Mouse (Mus musculus) gastrocnemius, postnatal 14 days (tissue): ENCODE data around the gene Pitpnm2. TPM values are rescaled to one million over a fixed set of nuclear protein-coding genes. Genes with fewer than 3 reads are reported as not detected.

Source experiments
- DNase-seq: peaks from one replicate; pipeline ENCODE4 v3.0.0; 2021; ENCODE audit warnings: mixed read lengths
- intact Hi-C: fragments of 180-260 bp; cut with DNase I; formaldehyde crosslinking; loops from one replicate; pipeline ENCODE4 v1.15.1; 2025; ENCODE audit warnings: low total_unique reads
- total RNA-seq, 2 experiments: library from RNA; stranded (reverse); gene quantifications; 2 replicates each; pipeline ENCODE4 v1.2.3; 2021

Gene Pitpnm2
- total RNA-seq, 2 experiments from 2014 or later: 18.4 to 19.0 TPM

DNA sequence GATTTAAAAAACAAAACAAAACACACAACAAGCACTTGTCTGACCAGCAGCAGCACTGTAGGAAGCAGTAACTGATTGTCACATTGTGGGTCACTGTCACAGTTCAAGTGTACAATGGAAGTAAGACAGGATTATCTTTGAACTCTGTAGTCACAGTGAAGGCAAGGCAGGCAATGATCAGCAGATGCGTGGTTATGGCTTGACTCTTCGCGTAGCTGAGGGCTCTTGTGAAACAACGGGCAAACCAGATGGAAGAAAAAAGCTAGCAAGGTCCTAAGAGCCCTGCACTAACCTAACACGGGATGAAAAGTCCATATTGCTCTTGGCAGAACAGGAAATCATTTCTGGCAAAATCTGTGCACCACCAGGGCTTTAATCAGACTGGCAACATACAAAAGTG lies 1.5 kb upstream of the Pitpnm2 start:
- intact Hi-C loops: loop anchor here (5.0 kb wide), 1 partner anchor 89 kb away; no protein-coding TSS in a partner anchor
- DNase-seq: no peak

DNA sequence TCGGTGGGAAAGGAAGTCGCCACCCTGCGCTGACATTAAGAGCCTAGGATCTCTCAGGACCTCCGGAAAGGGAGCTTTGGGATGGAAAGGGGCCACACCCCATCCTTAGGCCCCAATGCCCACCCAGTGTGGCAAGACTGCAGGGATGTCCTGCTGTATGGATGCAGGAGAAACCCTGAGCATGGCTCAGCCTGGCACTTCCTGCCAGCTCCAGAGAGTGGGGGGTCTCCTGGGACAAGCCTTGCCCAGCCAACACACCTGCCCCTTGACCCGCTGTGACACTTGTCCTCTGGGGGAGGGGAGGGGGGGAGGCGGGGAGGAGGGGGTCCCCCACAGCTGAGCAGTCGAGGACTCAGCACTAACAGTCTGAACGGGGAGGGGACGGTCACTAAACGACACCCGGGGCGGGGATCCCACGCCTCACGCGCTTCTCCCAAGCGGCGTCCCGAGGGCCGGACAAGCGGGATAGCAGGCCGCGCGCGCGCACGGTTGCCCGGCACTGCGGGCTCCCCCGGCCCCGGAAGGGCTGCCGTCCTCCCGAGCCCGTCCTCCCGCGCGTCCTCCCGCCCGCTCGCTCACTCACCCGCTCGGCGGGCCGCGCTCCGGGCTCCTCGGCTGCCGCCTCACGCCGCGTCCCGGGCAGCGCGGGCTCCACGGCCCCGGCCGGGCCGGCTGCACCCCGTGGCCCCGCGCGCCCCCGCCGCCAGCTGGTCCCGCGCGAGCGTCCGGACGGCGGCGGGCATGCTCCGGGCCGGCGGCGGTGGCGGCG lies 531 bp downstream of the Pitpnm2 start:
- DNase-seq: peak; percentile 63
- intact Hi-C loops: loop anchor here (5.0 kb wide), 1 partner anchor 37 kb away; no protein-coding TSS in a partner anchor

DNA sequence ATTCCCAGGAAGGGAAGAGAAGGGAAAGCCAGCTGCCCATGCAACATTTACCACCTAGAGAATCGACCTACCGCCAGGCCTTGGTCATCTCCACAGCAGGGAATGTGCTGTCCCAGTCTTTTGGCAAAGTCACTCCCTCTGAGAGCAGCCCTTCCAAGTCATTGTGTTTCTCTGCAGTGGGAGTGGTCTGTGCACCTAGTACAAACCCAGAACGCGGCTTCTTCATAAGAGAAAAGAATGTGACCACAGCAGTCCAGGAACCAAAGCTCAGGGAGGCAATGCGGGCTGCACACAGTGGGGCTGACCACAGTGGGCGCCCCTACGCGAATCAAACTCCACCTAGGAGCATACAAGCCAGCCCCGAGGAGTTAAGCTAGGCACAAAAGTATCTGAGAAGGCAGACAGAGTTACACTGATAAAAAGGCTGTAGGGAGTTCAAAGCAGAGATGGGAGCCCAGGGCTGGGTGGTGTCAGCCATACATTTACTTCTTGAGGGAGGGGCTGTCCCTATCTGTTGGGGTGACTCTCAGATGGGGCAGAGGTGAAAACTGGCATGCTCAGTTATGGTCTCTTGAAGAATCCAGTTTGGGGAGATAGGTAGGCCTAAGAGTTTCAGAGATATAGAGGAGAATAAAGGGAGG lies 1.5 kb downstream of the Pitpnm2 start:
- no peak for DNase-seq
- intact Hi-C loops: loop anchor here (5.0 kb wide), 1 partner anchor 36 kb away; no protein-coding TSS in a partner anchor

DNA sequence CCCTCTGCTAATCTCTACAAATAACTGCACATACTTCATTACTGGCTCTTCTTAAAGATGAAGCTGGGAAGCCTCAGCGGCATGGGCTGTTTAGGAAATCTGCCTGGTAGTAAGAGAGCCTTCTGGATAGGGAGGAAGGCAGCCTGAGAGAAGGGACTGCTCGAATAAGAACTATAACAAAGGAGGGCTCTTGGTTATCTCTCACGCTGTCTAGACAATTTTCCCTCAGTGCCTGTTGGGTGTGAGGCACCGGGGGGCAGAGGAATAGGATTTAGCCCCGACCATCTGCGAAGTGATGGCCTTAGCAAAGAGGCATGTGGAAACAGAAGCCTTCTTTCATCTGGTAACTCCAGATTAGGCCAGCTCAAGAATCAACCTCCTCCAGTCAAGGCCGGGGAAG lies 2.3 kb downstream of the Pitpnm2 start:
- intact Hi-C loops: loop anchor here (5.0 kb wide), 1 partner anchor 35 kb away; no protein-coding TSS in a partner anchor
- DNase-seq: no peak

DNA sequence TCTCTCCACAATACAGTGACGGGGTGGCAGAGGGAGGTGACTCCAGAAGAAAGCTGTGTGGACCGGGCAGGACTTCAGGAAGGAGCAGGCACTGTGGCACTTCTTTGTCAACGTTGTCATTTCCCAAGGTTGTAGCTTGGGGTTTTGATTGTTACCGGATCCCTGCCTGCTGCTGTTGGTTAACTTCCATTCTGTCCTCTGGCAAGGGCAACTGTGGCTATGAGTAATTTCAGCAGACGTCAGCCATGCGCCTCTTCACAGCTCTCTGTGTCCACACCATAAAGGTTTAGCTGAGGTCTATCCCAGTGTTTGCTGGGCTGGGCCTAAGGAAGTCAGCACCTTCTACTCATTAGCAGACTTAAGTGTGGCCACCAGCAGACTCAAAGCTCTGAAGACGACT lies 4.7 kb downstream of the Pitpnm2 start:
- intact Hi-C loops: loop anchor here (5.0 kb wide), 1 partner anchor 33 kb away; no protein-coding TSS in a partner anchor
- no peak for DNase-seq

DNA sequence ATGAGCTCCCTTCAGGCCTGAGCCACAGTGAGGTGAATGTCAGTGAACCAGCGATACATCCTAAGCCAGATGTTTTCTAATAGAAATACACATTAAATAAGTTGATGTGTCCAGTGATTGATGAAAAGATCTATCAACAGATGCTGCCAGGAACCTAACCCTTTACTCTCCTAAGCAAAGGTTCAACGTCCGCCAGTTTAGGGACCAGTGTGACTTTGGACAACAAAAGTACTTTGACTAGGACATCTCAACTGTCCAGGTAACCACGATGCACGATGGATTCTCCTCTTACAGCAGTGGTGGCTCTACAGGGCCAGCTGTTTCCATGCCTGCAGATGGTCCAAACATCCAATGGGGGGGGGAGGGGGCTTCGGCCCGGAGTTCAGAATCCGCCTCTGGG lies 5.1 kb downstream of the Pitpnm2 start:
- intact Hi-C loops: no loop called here
- no peak for DNase-seq

DNA sequence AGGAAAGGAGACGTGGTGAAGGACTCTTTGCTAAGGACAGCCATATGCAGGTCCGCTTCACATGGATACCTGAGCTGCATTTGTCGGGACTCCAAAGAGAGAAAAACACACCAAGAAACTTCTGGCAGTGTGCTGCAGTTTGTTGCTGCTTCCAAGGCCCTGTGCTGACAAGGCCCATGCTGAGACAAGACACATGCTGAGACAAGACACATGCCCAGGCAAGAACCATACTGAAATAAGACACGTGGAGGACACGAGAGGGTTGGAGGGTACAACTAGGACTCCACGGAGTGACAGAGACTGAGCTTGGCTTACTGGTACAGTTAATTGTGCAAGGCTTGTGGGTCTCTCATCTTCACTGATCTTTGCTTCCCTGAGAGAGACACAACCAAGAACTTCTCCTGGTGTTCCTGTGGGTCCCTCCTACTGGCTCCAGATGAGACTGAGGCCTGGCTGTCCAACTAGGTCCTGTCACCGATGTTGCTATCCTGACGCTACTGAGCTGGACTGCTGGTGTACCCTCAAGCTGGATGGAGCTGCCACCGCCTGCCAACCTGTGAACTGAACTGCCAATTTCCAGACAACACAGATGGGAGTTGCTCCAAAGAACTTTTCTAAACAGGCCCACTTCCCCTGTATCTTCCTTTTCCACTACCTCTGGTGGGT lies 6.2 kb downstream of the Pitpnm2 start:
- intact Hi-C loops: no loop called here

DNA sequence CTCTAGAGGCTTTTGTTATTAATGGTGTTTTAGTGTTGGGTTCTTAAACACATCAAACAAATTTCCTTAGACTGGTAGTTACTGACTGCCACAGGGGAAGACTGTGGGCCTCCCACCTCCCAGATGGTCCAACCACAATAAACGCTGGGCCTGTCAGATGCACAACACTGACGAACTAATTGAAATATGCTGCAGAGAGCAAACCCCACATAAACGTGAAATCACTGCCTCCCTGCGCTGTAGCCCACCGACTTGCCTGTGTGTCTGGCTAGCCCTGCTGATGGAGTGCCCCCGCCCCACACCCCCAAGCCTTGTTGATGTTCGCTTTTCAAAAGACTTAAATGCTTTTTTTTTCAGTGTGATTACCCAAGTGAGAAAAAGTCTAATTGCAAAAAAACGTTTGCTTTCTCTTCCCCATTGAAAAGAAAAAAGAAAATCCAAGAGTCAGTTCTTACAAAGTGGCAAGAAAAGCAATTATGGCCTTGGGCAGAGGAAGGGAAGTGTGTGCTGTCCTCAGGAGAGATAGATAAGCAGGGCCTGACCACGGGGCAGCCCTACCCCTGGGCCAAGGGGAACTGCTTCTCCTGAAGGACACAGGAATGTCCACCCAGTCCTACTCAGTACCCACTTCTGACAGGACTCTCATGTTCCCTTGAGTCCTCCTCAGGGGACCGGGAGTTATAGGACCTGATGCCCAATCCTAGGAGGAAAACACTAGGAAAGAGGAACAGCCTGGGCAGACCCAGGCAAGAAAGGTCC lies 7.7 kb downstream of the Pitpnm2 start:
- DNase-seq: no peak
- intact Hi-C loops: no loop called here

More for the DNA sequence above, 6.2 kb downstream of the Pitpnm2 start:
- DNase-seq: no peak

DNA sequence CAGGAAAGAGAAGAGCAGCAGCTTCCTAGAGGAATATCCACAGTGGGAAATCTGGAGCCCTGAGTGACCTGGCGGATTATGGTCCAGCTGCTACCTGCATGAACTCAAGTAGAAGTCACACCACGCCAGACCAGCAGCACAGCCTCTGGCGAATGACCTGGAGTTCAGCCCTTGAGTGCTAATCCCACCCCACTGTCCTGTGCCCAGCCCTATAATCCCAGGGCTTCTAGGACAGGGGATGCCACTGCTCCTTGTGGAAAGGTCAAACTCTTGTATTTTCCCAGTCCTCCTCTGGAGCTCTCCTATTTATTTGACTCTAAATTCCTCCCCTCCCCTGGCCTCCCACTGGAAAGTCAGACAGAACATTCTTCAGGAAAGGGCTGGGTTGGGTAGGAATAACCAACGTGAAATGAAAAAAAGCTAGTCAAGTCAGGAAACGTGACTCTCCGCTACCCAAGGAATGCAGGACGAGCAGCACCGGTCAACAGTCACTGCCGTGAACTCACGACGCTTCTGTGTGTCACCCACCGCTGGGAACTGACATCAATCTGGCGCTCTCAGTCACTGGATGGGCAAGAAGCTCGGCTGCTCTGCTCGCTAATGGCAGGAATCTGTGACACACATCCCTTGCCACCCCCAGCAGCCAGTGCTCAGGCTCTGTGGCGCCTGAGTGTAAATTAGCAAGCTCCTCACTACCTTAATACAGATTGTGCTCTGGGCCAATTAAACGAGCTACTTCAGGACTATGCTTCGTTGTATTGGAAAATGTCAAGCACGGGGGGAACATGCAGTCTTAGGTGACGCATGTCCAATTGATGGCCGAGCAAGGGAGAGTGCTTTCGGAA lies 8.5 kb downstream of the Pitpnm2 start:
- intact Hi-C loops: no loop called here

DNA sequence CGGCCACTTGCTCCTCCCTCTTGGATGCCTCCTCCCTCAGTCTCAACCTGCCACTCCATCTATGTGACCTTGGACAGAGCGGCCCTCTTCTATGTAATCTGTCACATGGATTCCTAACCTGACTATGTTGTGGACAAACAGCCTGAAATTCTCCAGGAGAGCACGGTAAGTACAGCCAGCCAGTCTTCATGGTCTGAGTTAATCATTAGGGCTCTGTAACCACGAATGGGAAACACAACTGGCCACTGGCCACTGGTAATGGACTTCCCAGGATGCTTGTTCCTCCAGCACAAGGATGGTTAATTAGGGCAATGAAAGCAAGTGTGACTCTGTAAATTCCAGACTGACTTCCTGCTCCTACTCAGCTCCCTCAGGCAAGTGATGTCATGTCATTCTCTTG lies 13.4 kb downstream of the Pitpnm2 start:
- intact Hi-C loops: no loop called here
- DNase-seq: no peak

More for the DNA sequence above, 8.5 kb downstream of the Pitpnm2 start:
- DNase-seq: no peak

DNA sequence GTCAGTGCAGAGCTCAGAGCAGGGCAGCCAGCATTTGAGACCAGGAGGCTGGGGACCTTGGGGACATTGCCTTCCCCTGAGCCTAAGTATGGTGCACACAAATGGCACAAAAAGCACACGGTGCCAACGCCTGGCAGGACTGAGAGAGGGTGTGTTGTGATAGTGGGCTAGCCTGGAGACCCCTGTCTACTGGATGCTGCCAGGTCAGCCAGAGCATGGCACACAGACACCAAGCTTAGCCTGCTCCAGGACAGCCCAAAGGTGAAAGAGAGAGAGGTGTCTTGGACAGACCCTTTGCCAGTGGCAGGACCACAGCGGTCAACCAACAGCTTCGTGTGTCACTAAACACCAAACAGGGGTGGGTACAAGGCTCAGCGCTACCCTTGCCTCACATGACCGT lies 14.8 kb downstream of the Pitpnm2 start:
- DNase-seq: no peak
- intact Hi-C loops: no loop called here

DNA sequence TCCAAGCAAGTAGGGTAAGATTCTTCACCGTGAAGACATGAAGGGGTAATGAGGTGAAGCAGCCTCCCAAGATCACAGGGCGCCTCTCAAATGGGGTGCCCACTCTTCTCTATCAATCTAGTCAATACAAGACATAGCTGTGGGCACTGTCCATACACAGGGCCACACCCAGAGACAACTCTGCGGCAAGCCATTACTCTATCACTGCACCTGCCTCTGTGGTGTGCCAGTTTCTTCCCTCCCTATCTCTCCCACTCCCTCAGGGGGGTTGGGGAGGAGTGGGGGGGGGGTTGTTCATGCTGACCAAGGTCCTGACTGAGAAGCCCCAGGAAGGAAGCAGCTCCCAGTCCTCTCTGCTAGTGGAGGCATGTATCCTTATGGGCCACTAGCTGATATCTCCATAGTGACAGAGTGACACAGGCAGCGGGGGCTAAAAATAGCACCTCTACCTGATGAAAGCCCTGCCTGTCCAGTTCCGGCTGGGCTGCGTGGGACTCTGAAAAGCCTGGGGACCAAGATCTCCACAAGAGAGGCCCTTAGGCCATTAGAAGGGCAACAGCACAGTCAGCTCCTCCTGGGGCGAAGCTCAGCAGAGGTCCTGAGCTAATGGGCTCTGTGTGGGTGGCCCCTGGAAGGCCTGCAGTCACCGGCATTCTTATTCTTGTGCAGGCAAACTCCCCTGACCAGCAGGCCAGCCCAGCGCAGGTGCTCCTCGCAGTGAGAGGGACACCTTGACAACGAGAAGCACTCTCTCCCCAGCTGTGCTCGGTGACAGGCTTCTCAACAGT lies 15.5 kb downstream of the Pitpnm2 start:
- no peak for DNase-seq
- intact Hi-C loops: no loop called here

DNA sequence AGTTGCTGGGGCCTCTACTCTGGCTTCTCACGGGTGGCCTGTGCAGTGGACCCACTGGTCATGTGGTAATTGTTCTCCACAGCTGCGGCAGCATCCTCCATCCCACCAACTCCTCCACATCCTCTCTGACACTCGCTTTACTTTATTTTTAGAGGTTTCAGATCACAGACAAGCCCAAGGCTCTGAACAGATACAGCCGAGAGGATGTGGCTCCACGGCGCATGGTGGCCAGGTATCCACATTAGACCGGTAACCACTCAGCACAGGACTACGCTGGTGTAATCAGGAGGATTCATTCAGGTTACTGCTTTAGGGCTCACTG lies 16.5 kb downstream of the Pitpnm2 start:
- intact Hi-C loops: no loop called here
- DNase-seq: no peak

DNA sequence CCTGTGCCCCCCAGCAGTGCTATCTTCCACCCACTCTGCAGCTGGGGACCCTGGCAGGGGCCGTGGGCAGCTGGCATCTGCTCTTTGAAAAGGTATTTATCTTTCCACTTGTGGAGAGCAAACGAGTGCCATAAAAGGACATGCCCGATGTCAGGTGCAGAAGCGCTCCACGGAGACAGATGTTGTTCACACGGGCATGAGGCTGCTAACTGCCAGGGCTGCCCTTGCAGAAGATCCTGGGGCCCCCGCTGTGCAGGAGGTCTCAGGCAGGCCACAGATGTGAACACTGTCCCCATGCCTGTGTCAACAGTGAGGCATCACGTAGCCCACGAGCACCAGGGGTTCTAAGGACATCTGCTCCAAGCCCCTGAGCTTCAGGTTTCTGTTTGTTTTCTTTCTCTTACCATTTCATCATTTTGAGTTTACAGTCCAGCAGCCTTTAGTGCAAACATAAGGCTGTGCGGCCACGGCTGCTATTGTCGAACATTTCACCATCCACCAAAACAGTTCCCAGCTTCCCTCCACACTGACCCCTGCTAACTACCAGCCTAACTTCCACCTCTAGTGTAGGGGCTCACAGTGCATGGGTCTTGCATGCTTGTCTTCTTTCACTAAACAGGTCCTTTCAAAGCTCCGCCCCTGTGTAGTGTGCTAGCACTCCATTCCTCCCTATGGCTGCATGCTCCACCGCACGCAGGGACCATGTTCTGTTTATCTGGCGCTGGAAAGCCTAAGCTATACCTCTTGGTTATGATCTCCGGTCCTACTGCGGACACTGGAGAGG lies 17.0 kb downstream of the Pitpnm2 start:
- intact Hi-C loops: no loop called here
- no peak for DNase-seq

DNA sequence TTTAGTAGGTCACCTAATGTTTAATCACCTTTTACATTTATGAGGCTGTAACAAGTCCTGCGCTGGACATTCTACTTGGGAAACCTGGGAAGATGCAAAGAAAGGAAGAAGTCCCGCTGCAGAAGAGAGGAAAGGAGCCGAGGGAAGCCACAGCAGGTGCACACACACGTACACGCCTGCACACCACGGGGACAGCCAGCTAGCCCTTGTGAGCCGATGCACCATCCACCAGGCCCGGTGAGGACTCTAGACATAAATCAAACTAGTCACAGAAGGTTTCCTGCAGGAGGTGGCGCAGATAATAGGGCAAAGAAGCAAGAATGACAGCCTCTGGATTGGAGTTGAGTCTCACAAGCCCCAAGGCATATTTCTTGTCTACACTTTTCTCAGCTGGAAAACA lies 19.1 kb downstream of the Pitpnm2 start:
- no peak for DNase-seq
- intact Hi-C loops: no loop called here

DNA sequence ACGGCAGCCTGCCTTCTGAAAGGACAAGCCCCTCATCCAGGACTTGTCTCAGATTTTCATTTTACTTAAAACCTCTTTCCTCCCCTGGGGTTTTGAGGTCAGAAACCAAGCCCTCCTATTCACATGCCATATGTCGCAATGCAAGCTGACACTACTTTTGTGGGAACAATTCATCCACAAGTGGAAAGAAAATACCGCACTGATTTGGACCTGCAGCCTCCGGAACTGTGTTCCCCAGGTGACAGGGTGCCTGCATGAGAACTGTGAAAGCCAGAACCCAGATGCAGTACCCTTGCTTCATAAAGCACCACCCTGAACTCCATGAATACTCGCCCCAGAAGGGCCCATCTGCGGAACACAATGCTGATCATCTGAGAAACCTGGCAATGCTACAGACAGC lies 22.4 kb downstream of the Pitpnm2 start:
- intact Hi-C loops: no loop called here
- no peak for DNase-seq

DNA sequence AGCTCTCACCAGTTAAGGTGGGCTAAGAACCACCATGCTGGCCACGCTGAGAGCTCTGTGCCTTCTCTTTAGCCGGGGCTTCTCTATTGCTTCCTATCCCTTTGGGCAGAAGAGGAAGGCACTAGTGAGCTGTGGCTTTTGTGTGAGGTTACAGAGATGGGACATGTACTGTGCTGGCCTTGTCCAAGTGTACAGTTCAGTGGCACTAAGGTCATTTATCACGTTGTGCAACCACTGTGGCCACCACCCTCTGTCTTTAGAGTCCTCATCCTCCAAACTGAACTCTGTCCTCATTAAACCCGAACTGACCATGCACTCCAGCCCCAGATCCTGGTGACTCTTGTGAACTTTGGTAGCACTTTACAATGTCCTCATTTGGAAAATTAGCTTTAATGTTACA lies 23.1 kb downstream of the Pitpnm2 start:
- intact Hi-C loops: no loop called here
- DNase-seq: no peak

DNA sequence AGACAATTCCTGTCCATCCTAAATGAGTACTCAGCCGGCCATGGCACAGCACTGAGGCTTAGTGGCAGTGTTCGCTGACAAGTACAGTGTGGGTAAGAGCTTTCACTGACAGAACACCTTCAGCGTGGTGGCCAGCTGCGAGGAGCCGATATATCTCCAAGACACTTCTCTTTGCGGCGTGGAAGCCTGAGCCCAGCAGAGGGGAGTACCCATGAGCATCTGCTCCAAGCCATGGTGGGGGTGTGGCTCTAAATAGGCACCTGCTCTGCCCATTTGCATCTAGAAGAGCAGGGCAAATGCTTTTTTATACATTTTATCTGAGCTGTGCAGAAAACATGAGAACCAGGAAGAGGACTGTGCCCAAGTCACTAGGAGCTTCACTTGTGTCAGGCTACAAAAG lies 23.7 kb downstream of the Pitpnm2 start:
- intact Hi-C loops: no loop called here
- DNase-seq: no peak
